Mouse (Mus musculus) liver, embryonic 13.5 days (tissue): ENCODE results near the gene Lpo. TPM values are rescaled to one million over a fixed set of nuclear protein-coding genes. Genes with fewer than 3 reads are reported as not detected.
A peak's percentile ranks its signal among the peaks of the same experiment; 100 is the strongest.

Source experiments
- ATAC-seq: fragments of 200-750 bp; cut with Nextera tagmentation; 2 replicates; pipeline ENCODE4 v1.8.0; 2017; ENCODE audit warnings: low read depth, mild to moderate bottlenecking, moderate number of reproducible peaks, moderate library complexity
- DNase-seq: peaks from one replicate; pipeline ENCODE4 v3.0.0; 2022
- H3K27ac ChIP-seq: fragments of 300-500 bp; sonication (generic); 2 replicates; pipeline ENCODE4 v1.5.1; 2015; ENCODE audit warnings: moderate library complexity, mild to moderate bottlenecking, inconsistent platforms
- H3K27me3 ChIP-seq: fragments of 300-500 bp; sonication (generic); 2 replicates; pipeline ENCODE4 v1.6.1; 2015; ENCODE audit warnings: mild to moderate bottlenecking, inconsistent platforms
- H3K36me3 ChIP-seq: fragments of 300-500 bp; sonication (generic); 2 replicates; pipeline ENCODE4 v1.6.1; 2015; ENCODE audit warnings: mild to moderate bottlenecking, inconsistent platforms
- H3K4me1 ChIP-seq: fragments of 300-500 bp; sonication (generic); replicated peaks from 2 replicates; pipeline ENCODE4 v1.6.1; 2015; ENCODE audit warnings: inconsistent platforms
- H3K4me2 ChIP-seq: fragments of 300-500 bp; sonication (generic); 2 replicates; pipeline ENCODE4 v1.6.1; 2015; ENCODE audit warnings: inconsistent platforms, mild to moderate bottlenecking, moderate library complexity
- H3K4me3 ChIP-seq: fragments of 300-500 bp; sonication (generic); replicated peaks from 2 replicates; pipeline ENCODE4 v1.5.1; 2015; ENCODE audit warnings: mild to moderate bottlenecking, inconsistent platforms
- H3K9ac ChIP-seq: fragments of 300-500 bp; sonication (generic); 2 replicates; pipeline ENCODE4 v1.6.1; 2015; ENCODE audit warnings: mild to moderate bottlenecking, inconsistent platforms
- H3K9me3 ChIP-seq: fragments of 300-500 bp; sonication (generic); replicated peaks from 2 replicates; pipeline ENCODE4 v1.6.1; 2016; ENCODE audit warnings: inconsistent platforms
- WGBS: fragments of 180-500 bp; shearing (Covaris S2); methylation state at CpG from one replicate; pipeline ENCODE4 v1.1.7; 2015; ENCODE audit not compliant: insufficient replicate concordance; 5-methylcytosine and 5-hydroxymethylcytosine counted together
- polyA plus RNA-seq: library from polyadenylated mRNA; unstranded; fragments of >200 nt; fragmentation: Nextera tagmentation; extraction: Ambion mirVana; gene quantifications from 2 replicates; pipeline ENCODE4 v1.2.1, GENCODE M21; 2015

The Lpo gene
- polyA plus RNA-seq, 1 experiment from 2014 or later: not detected

DNA sequence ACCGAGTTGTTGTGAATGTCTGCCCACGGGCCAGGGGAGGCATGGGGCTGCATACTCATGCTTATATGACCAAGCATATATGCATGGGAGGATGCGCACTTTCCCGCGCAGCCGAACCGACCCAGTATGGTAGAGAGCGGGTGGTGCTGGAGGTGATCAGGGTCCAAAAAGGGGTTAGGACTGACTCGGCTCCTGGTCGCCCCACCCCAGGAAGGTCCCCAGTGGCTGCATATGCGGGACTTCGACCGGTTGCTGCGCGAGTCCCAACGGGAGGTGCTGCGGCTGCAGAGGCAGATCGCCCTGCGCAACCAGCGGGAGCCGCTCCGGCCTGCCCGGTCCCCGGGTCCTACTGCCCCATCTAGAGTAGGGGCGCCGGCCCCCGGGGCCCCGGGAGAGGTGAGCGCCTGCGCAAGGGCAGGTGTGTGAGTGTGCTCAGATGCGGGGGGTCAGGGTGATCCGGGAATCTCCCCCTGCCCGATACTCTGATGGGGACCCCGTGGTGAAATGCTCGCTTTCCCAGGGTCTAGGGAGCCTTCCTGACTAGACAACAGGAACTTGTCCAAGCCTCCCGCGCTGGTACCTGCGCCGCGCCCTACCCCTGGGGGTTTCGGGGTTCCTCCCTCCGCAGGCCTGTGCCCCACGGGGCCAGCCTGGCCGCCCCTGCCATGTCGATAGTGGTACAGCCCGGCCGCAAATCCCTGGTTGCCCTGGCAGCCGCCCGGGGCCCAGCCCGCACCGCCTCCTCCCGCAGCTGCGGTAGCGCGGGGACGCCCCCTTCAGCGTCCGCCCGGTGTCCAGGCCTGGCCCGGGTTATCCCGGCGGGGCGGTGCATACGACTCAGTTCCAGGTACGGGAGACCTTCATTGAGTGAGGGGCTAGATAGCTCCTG, 63.9 kb downstream of the Lpo start:
- H3K4me1 ChIP-seq: peaks cover 48% of the 10 kb centered on the region
- 9% methylated on average over 65 of the region's 65 CpGs for WGBS
- no peak for DNase-seq

DNA sequence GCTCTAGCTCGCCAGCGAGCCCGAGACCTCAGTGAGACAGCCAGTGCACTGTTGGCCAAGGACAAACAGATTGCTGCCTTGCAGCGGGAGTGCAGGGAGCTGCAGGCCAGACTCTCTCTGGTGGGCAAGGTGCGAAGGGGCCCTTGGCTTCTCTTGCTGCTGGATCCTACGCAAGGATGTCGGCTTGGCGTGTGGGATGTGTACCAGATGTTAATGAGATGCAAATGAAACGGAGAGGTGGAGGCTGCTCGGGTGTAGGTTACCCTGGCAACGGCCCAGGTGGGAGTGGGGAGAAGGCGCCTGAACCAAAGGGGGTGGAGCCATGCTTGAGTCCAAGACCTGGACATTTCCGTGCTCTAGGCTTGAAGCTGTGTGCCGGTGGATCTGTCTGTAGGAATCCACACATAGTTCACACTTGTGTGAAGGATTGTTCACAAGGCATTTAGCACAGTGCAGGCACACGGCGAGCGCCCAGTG, 64.5 kb downstream of the Lpo start:
- Histone ChIP-seq H3K4me3 (peak overlapping the region; percentile 47), H3K4me1 (peaks cover 49% of the 10 kb centered on the region), H3K27ac (no peak overlapping the region), H3K9me3 (no peaks in the 10 kb centered on the region), H3K4me2 (peak overlapping the region; percentile 72), H3K27me3 (peaks cover 71% of the 10 kb centered on the region), H3K36me3 (no peaks in the 10 kb centered on the region), H3K9ac (no peak overlapping the region)
- no peak for ATAC-seq
- 31% methylated on average over 17 of the region's 17 CpGs for WGBS
- no peak for DNase-seq

More for the DNA sequence above, 63.9 kb downstream of the Lpo start:
- Histone ChIP-seq H3K9ac (peak overlapping the region; percentile 40; the same call in 1 of the 2 replicates), H3K9me3 (no peaks in the 10 kb centered on the region), H3K36me3 (no peaks in the 10 kb centered on the region), H3K27me3 (peaks cover 71% of the 10 kb centered on the region), H3K4me3 (peak overlapping the region; percentile 47), H3K4me2 (peak overlapping the region; percentile 72), H3K27ac (no peak overlapping the region)
- no peak for ATAC-seq

GRCm38 (mm10) chr11:87762702-87763385, 65.2 kb downstream of the Lpo start:
- H3K4me2 ChIP-seq: peak overlapping the region; percentile 72; the same call in 1 of the 2 replicates
- WGBS: 62% methylated on average over 12 of the region's 12 CpGs
- H3K27ac ChIP-seq: no peak overlapping the region
- peaks cover 49% of the 10 kb centered on the region for H3K4me1 ChIP-seq
- ATAC-seq (no peak), DNase-seq (no peak)
- H3K9ac ChIP-seq: 0 out of 2 replicates have a peak overlapping the region, but pooled peaks have one; percentile 5
- no peaks in the 10 kb centered on the region for H3K9me3 ChIP-seq
- H3K27me3 ChIP-seq: peaks cover 70% of the 10 kb centered on the region
- peaks cover 4% of the 10 kb centered on the region; the same call in 1 of the 2 replicates for H3K36me3 ChIP-seq
- H3K4me3 ChIP-seq: no peak overlapping the region

GRCm38 (mm10) chr11:87761806-87762701, 66.0 kb downstream of the Lpo start:
- H3K27me3 ChIP-seq: peaks cover 70% of the 10 kb centered on the region
- no peaks in the 10 kb centered on the region for H3K9me3 ChIP-seq
- no peak overlapping the region for H3K4me2 ChIP-seq
- H3K27ac ChIP-seq: no peak overlapping the region
- DNase-seq (no peak), ATAC-seq (no peak)
- peaks cover 12% of the 10 kb centered on the region for H3K36me3 ChIP-seq
- H3K4me1 ChIP-seq: peaks cover 52% of the 10 kb centered on the region
- no peak overlapping the region for H3K9ac ChIP-seq
- whole genome bisulfite sequencing: 68% methylated on average over 14 of the region's 14 CpGs
- H3K4me3 ChIP-seq: no peak overlapping the region

DNA sequence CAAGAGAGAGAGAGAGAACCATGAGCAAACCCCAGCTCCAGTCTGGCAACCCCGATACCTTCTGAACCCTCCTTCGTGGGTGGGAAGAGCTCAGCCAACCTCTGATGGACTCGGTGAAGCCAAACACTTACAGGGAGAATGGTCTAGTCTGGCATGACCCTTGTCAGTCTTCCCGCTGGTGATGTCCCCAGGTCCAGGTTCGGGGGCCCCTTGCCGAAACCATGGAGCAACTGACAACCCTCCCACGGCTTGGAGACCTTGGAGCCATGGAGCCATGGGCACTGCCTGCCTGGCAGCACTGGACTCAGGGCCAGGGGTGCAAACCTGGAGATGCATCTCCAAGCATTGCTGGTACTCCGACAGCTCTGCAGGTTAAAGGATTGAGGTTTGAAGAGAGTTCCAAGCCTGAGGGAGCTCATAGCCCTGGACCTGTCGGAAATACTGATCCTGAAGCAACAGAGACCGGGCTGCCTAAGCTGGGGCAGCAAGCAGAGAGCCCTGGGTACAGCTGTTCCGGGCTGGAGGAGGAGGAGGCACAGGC, 66.8 kb downstream of the Lpo start:
- peaks cover 62% of the 10 kb centered on the region for H3K27me3 ChIP-seq
- ATAC-seq: no peak
- H3K4me1 ChIP-seq: peaks cover 52% of the 10 kb centered on the region
- no peaks in the 10 kb centered on the region for H3K9me3 ChIP-seq
- WGBS: 57% methylated on average over 11 of the region's 11 CpGs
- H3K27ac ChIP-seq: no peak overlapping the region; the same call in 1 of the 2 replicates
- H3K9ac ChIP-seq: no peak overlapping the region
- no peak overlapping the region for H3K4me2 ChIP-seq
- H3K36me3 ChIP-seq: peaks cover 20% of the 10 kb centered on the region
- H3K4me3 ChIP-seq: no peak overlapping the region
- no peak for DNase-seq

GRCm38 (mm10) chr11:87760301-87761081, 67.6 kb downstream of the Lpo start, which contains the start of gene Tspoap1:
Tspoap1 (plus strand) TSS chr11:87760541.
- Histone ChIP-seq H3K36me3 (peaks cover 23% of the 10 kb centered on the region), H3K4me1 (peaks cover 52% of the 10 kb centered on the region), H3K27me3 (peaks cover 54% of the 10 kb centered on the region), H3K4me2 (no peak within 1 kb of the TSS), H3K4me3 (0 out of 2 replicates have a peak within 1 kb of the TSS, but pooled peaks have one; percentile 2), H3K9ac (peak within 1 kb of the TSS; percentile 28; the same call in 1 of the 2 replicates), H3K9me3 (no peaks in the 10 kb centered on the region), H3K27ac (peak within 1 kb of the TSS; percentile 74)
- ATAC-seq (no peak), DNase-seq (peak; percentile 50)
- WGBS: 7% methylated on average over 23 of the region's 23 CpGs

DNA sequence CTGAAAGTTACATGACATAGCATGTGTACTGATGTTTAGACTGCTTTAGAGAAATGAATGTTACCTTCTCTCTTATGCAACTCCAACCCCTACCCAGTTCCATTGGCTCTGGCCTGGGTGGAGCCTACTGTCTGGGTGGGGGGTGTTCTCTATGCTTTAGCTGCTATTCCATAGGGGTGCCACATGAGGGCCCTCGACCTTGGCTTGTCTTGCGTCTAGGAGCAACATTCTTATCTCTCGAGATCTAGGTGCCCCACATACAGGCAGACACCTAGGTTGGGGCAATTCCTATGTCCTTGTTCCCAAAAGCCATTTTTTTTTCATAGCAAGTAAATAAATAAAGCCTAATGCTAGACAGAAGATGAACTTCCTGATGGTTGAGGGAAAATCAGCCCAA, 68.5 kb downstream of the Lpo start:
- Histone ChIP-seq H3K27me3 (peaks cover 45% of the 10 kb centered on the region), H3K27ac (peak overlapping the region; percentile 74), H3K4me3 (no peak overlapping the region), H3K36me3 (peaks cover 23% of the 10 kb centered on the region), H3K4me2 (no peak overlapping the region), H3K4me1 (peaks cover 57% of the 10 kb centered on the region), H3K9me3 (no peaks in the 10 kb centered on the region), H3K9ac (no peak overlapping the region)
- peak; percentile 70 for DNase-seq
- under 1% methylated on average over 3 of the region's 3 CpGs for WGBS
- ATAC-seq: peak; percentile 12

DNA sequence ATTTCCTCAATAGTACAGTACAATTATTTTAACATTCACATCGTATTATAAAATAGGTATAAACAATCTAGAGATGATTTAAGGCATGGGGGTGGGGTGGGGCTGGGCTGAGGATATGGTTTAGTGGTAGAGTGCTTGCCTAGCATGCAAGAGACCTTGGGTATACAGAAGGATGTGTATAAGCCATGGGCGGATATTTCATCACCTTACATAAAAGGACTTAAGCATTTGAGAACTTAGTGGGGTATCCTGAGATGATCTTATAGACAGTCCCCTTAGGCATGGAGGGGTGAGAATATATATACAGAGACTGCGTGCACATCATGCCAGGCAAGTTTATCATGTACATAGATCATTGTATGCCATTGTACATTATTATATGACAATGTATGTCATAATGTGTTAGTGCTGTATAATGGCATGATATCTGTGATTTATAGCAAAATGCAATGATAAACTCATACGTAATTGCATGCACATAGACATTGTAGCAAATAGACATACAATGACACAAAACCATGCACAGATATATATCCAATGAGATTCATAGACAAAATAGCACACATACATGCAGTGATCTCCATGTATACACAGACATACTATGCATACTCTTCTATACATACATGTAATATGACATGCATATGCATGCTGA, 69.0 kb downstream of the Lpo start:
- Histone ChIP-seq H3K4me2 (0 out of 2 replicates have a peak overlapping the region, but pooled peaks have one; percentile 88), H3K27me3 (peaks cover 40% of the 10 kb centered on the region), H3K36me3 (peaks cover 23% of the 10 kb centered on the region), H3K9ac (no peak overlapping the region), H3K9me3 (no peaks in the 10 kb centered on the region), H3K27ac (peak overlapping the region; percentile 100), H3K4me3 (no peak overlapping the region), H3K4me1 (peaks cover 57% of the 10 kb centered on the region)
- peak; percentile 38 for ATAC-seq
- 12% methylated on average over 4 of the region's 4 CpGs for WGBS
- DNase-seq: no peak

- ATAC-seq (peak; percentile 24), DNase-seq (peak; percentile 61)
- H3K9ac ChIP-seq: peak overlapping the region; percentile 98
- H3K27me3 ChIP-seq: peaks cover 33% of the 10 kb centered on the region
- H3K4me2 ChIP-seq: peak overlapping the region; percentile 88
- H3K4me3 ChIP-seq: peak overlapping the region; percentile 83
- peaks cover 23% of the 10 kb centered on the region for H3K36me3 ChIP-seq
- peaks cover 57% of the 10 kb centered on the region for H3K4me1 ChIP-seq
- H3K9me3 ChIP-seq: no peaks in the 10 kb centered on the region
- WGBS: 21% methylated on average over 7 of the region's 7 CpGs
- H3K27ac ChIP-seq: peak overlapping the region; percentile 100
Measured at GRCm38 (mm10) chr11:87758161-87758911, 69.8 kb downstream of the Lpo start.
